9 mouse cellular contexts compared by ENCODE assay signal in the genomic region with DNA sequence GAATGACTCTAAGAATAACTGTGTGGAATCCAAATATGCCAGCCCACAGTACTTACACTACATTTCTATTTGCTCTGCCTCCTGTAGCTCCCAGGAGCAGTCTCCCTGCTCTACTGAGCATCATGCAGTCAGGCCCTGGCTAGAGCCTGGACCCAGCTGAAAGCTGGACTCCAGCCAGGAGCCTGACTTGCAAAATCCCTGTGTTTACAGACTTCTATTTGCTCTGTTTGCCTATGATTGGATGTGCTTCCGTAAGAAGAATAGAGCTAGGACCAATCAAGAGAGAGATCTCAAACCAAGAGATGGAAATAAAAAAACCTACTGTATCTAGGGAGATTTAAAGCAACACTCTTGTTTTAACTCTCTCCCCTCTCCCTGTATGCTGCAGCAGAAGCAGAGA.
DNase-seq lines count a peak whose midpoint lies in the region.
"Had no signal": no experiment of that assay in that cellular context is flagged by ENCODE, and none has a peak within 500 bp of the region (broad histone marks: within the 10 kb centered on the region; RNA-seq: fewer than 3 reads in every experiment).

No protein-coding gene starts in this region.

- intact Hi-C loops in left cerebral cortex, postnatal 14 days (cut with DNase I): no loop called here
- intact Hi-C loops in left cerebral cortex, postnatal 36 days (cut with DNase I): no loop called here
- intact Hi-C loops in heart, postnatal 25 days (cut with DNase I): no loop called here
- intact Hi-C loops in heart, postnatal 14 days (cut with DNase I): no loop called here

- DNase-seq in left cerebral cortex, postnatal 14 days (ENCODE audit: low spot score in 2 of 2): peak; percentile 3 to 5
- no peak for DNase-seq in left cerebral cortex, postnatal 36 days (ENCODE audit: low spot score in 2 of 2)
- peak; percentile 78 for DNase-seq in adipocyte (ENCODE audit: low spot score)
- peak; percentile 1 for DNase-seq in cerebellum, adult 9-10 months
- peak; percentile 6 for DNase-seq in lung, postnatal 10 days
- DNase-seq in heart, postnatal 25 days (ENCODE audit: low spot score): no peak
- DNase-seq in heart, postnatal 14 days: no peak
- DNase-seq in right cerebral cortex, adult 2 months (ENCODE audit: low spot score in 2 of 2): no peak
- DNase-seq: kidney, adult 2 months had no signal

Comparison
In these comparisons a context has a peak if more than half of its experiments do, and no peak if none do; other contexts are left out.
1. DNase-seq: peak in left cerebral cortex, postnatal 14 days (2 of 2), adipocyte (single experiment), cerebellum, adult 9-10 months (single experiment) and lung, postnatal 10 days (single experiment); none in left cerebral cortex, postnatal 36 days (0 of 2), heart, postnatal 25 days (single experiment), heart, postnatal 14 days (0 of 2) and right cerebral cortex, adult 2 months (0 of 2).